Mouse (Mus musculus) lung, postnatal 4 days (tissue): ENCODE measurements around the gene Pxn.

Source experiments
- DNase-seq, 2 experiments: peaks; one replicate each; pipeline ENCODE4 v3.0.0; 2021

Gene Pxn

GRCm38 (mm10) chr5:115586166-115586565, 79.7 kb downstream of the Pxn start:
- DNase-seq: no peak

GRCm38 (mm10) chr5:115586780-115587179, 80.3 kb downstream of the Pxn start:
- DNase-seq: no peak

- DNase-seq: no peak
Observed at GRCm38 (mm10) chr5:115591028-115591427, 84.6 kb downstream of the Pxn start.

- no peak for DNase-seq
Observed at GRCm38 (mm10) chr5:115591506-115591905, 85.0 kb downstream of the Pxn start.

GRCm38 (mm10) chr5:115603561-115603960, 97.1 kb downstream of the Pxn start:
- no peak for DNase-seq
